Mouse (Mus musculus) liver, postnatal 0 days (tissue): ENCODE measurements at regions not wholly inside any gene's neighbourhood (a gene's known extent, or its start where the extent isn't known, plus 50 kb on each side); places are given as distances from the start of the nearest gene placed in this dataset.

Experiments
- ATAC-seq: fragments of 200-750 bp; cut with Nextera tagmentation; 2 replicates; pipeline ENCODE4 v1.8.0; 2017; ENCODE audit warnings: mild to moderate bottlenecking, moderate library complexity
- DNase-seq: peaks from one replicate; pipeline ENCODE4 v3.0.0-alpha.2; 2016
- H3K27ac ChIP-seq: fragments of 300-500 bp; sonication (generic); 2 replicates; pipeline ENCODE4 v1.5.1; 2014; ENCODE audit warnings: antibody characterized with exemption, moderate library complexity, mild to moderate bottlenecking, low read depth
- H3K27me3 ChIP-seq: fragments of 300-500 bp; sonication (generic); 2 replicates; pipeline ENCODE4 v1.6.1; 2014; ENCODE audit warnings: low read length, control low read depth, mixed read lengths; ENCODE audit not compliant: insufficient read depth
- H3K36me3 ChIP-seq: fragments of 300-500 bp; sonication (generic); replicated peaks from 2 replicates; pipeline ENCODE4 v1.6.1; 2014; ENCODE audit warnings: mild to moderate bottlenecking, control low read depth, low read length, moderate library complexity, mixed read lengths; ENCODE audit not compliant: insufficient read depth
- H3K4me1 ChIP-seq: fragments of 300-500 bp; sonication (generic); 2 replicates; pipeline ENCODE4 v1.6.1; 2014; ENCODE audit warnings: antibody characterized with exemption, mild to moderate bottlenecking, control low read depth; ENCODE audit not compliant: insufficient read depth
- H3K4me2 ChIP-seq: fragments of 300-500 bp; sonication (generic); 2 replicates; pipeline ENCODE4 v1.6.1; 2014; ENCODE audit warnings: low read depth, mild to moderate bottlenecking, low read length, moderate library complexity, mixed read lengths
- H3K4me3 ChIP-seq: fragments of 300-500 bp; sonication (generic); 2 replicates; pipeline ENCODE4 v1.5.1; 2014; ENCODE audit warnings: low read depth, low read length
- H3K9ac ChIP-seq: fragments of 300-500 bp; sonication (generic); replicated peaks from 2 replicates; pipeline ENCODE4 v1.6.1; 2014; ENCODE audit warnings: mild to moderate bottlenecking, moderate library complexity
- H3K9me3 ChIP-seq: fragments of 300-500 bp; sonication (generic); 2 replicates; pipeline ENCODE4 v1.6.1; 2016; ENCODE audit warnings: mild to moderate bottlenecking, control low read depth, low read length, mixed read lengths
- CTCF ChIP-seq: sonication (generic); IDR thresholded peaks from 2 replicates; pipeline ENCODE4 v1.5.1; 2016; ENCODE audit warnings: antibody characterized with exemption, low read depth
- EP300 ChIP-seq: IDR thresholded peaks from 2 replicates; pipeline ENCODE4 v1.6.1; 2016; ENCODE audit warnings: antibody characterized with exemption, low read depth, mild to moderate bottlenecking
- WGBS: fragments of 180-500 bp; shearing (Covaris S2); extraction: QIAGEN DNeasy Blood & Tissue Kit; methylation state at CpG from one replicate; pipeline ENCODE4 v1.1.7; 2014; ENCODE audit not compliant: insufficient replicate concordance; 5-methylcytosine and 5-hydroxymethylcytosine counted together

GRCm38 (mm10) chr2:59431867-59432266 is 52.6 kb upstream of the Dapl1 start:
- TF ChIP-seq EP300 (no peak), CTCF (no peak)
- DNase-seq: peak; percentile 7
- no peak overlapping the region for H3K27ac ChIP-seq
- no peak overlapping the region for H3K9ac ChIP-seq
- no peak overlapping the region for H3K4me2 ChIP-seq
- H3K9me3 ChIP-seq: no peaks in the 10 kb centered on the region
- 73% methylated on average over 7 of the region's 7 CpGs for WGBS
- H3K27me3 ChIP-seq: no peaks in the 10 kb centered on the region
- no peaks in the 10 kb centered on the region for H3K4me1 ChIP-seq
- H3K36me3 ChIP-seq: no peaks in the 10 kb centered on the region
- no peak overlapping the region for H3K4me3 ChIP-seq
- no peak for ATAC-seq
